In the genomic region with DNA sequence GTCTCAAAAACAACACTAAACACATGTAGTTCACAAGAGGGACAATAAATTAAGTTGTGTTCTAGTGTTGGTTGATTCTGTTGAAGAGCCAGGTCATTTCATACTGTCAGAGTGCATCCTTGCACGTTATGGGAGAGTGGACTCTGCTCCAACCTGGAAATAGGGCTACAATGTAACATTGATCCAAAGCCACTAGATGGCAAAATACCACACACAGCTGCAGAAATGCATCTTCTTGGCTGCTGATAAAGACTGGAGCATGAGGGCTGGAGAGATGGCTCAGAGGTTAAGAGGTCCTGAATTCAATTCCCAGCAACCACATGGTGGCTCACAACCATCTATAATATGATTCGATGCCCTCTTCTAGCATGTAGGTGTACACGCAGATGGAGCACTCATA, we compare ENCODE assay signal across 21 mouse cellular contexts. TPM values are rescaled to one million over a fixed set of nuclear protein-coding genes. Genes with fewer than 3 reads are reported as not detected.
DNase-seq lines count a peak whose midpoint lies in the region; ATAC-seq and TF ChIP-seq lines count a peak whose summit lies in the region.
"Had no signal": no experiment of that assay in that cellular context is flagged by ENCODE, and none has a peak within 500 bp of the region (broad histone marks: within the 10 kb centered on the region; RNA-seq: fewer than 3 reads in every experiment).

No protein-coding gene starts in this region.

- 78% methylated on average over 3 of the region's 3 CpGs for WGBS in heart, postnatal 0 days
- WGBS in lung, embryonic 14.5 days, result 81% methylated on average over 3 of the region's 3 CpGs

- H3K4me1 ChIP-seq in heart, postnatal 0 days (ENCODE audit: control insufficient read depth, insufficient read depth), result peaks cover 31% of the 10 kb centered on the region
- no peaks in the 10 kb centered on the region for H3K4me1 ChIP-seq in lung, embryonic 14.5 days (ENCODE audit: insufficient read depth)
- peaks cover 7% of the 10 kb centered on the region; the same call in 1 of the 2 replicates for H3K4me1 ChIP-seq in E14TG2a.4 (replicated peaks; ENCODE audit: low read depth, low read length)
- H3K4me1 ChIP-seq: liver, embryonic 15.5 days had no signal

- DNase-seq in heart, postnatal 0 days (ENCODE audit: low spot score), result no peak
- DNase-seq in heart, adult 11 months, result no peak
- DNase-seq in lung, embryonic 14.5 days, result peak; percentile 28
- DNase-seq in lung, postnatal 10 days, result no peak
- DNase-seq in brain, adult 2 months (ENCODE audit: low read depth, low spot score), result peak; percentile 31
- DNase-seq in layer of hippocampus, adult 9-10 months (ENCODE audit: low spot score), result no peak
- DNase-seq in layer of hippocampus, adult 8-10 months (ENCODE audit: low spot score in 2 of 2), result no peak
- DNase-seq: adrenal gland, postnatal 25 days; cerebellum, postnatal 36 days; gastrocnemius, postnatal 36 days; kidney, adult 11 months; layer of hippocampus, adult 9-11 months; left cerebral cortex, postnatal 4 days; right cerebral cortex, postnatal 14 days had no signal

- no peak for ATAC-seq in heart, postnatal 0 days (ENCODE audit: insufficient read depth, low read depth)
- no peak for ATAC-seq in lung, embryonic 14.5 days (ENCODE audit: insufficient read depth)
- ATAC-seq: forebrain, embryonic 16.5 days had no signal

- no peak overlapping the region for H3K4me2 ChIP-seq in heart, postnatal 0 days (ENCODE audit: low read depth, low read length)
- H3K4me2 ChIP-seq in lung, embryonic 14.5 days, result no peak overlapping the region
- H3K4me2 ChIP-seq: heart, embryonic 13.5 days; liver, embryonic 15.5 days had no signal

- H3K9me3 ChIP-seq in heart, postnatal 0 days (replicated peaks; ENCODE audit: control insufficient read depth, low read length), result 0 out of 2 replicates have a peak, but pooled peaks cover 4% of the 10 kb centered on the region
- H3K9me3 ChIP-seq in lung, embryonic 14.5 days (ENCODE audit: low read depth, low read length), result no peaks in the 10 kb centered on the region
- no peaks in the 10 kb centered on the region; the same call in 1 of the 2 replicates for H3K9me3 ChIP-seq in E14TG2a.4 (ENCODE audit: low read length)
- H3K9me3 ChIP-seq: heart, embryonic 13.5 days; liver, embryonic 15.5 days had no signal

- no peak overlapping the region for H3K9ac ChIP-seq in heart, postnatal 0 days (replicated peaks; ENCODE audit: low read depth, low read length)
- H3K9ac ChIP-seq in lung, embryonic 14.5 days, result no peak overlapping the region
- H3K9ac ChIP-seq: heart, embryonic 13.5 days; liver, embryonic 15.5 days had no signal

- peak; percentile 52 for TF ChIP-seq CTCF in heart, postnatal 0 days (IDR thresholded peaks at IDR 0.05; ENCODE audit: low read depth)
- TF ChIP-seq CTCF in lung, embryonic 14.5 days (IDR thresholded peaks at IDR 0.05; ENCODE audit: low read depth), result peak; percentile 48
- peak; percentile 2; the same call in 1 of the 2 replicates for TF ChIP-seq CTCF in E14TG2a.4 (conservative IDR thresholded peaks at IDR 0.05; ENCODE audit: low read length)

- TF ChIP-seq EP300 in heart, postnatal 0 days (IDR thresholded peaks at IDR 0.05; ENCODE audit: low read depth), result no peak

- no peak overlapping the region for H3K4me3 ChIP-seq in heart, postnatal 0 days (ENCODE audit: low read depth, low read length)
- H3K4me3 ChIP-seq in lung, embryonic 14.5 days (ENCODE audit: low read depth, low read length), result no peak overlapping the region
- no peak overlapping the region for H3K4me3 ChIP-seq in E14TG2a.4 (replicated peaks; ENCODE audit: low read length)
- H3K4me3 ChIP-seq: heart, embryonic 13.5 days; liver, embryonic 15.5 days; myocyte had no signal

- H3K27me3 ChIP-seq in heart, postnatal 0 days (ENCODE audit: control insufficient read depth, insufficient read depth, low read length), result no peaks in the 10 kb centered on the region
- H3K27me3 ChIP-seq in lung, embryonic 14.5 days (ENCODE audit: insufficient read depth, low read length), result no peaks in the 10 kb centered on the region
- no peaks in the 10 kb centered on the region for H3K27me3 ChIP-seq in E14TG2a.4 (ENCODE audit: insufficient read depth, low read length)
- H3K27me3 ChIP-seq: heart, embryonic 13.5 days; liver, embryonic 15.5 days had no signal

- no peak overlapping the region for H3K27ac ChIP-seq in heart, postnatal 0 days (ENCODE audit: low read depth)
- no peak overlapping the region for H3K27ac ChIP-seq in lung, embryonic 14.5 days (ENCODE audit: low read depth)
- H3K27ac ChIP-seq: heart, embryonic 13.5 days; liver, embryonic 15.5 days had no signal

- H3K36me3 ChIP-seq in heart, postnatal 0 days (replicated peaks; ENCODE audit: control insufficient read depth, insufficient read depth, low read length), result no peaks in the 10 kb centered on the region
- H3K36me3 ChIP-seq in lung, embryonic 14.5 days (ENCODE audit: insufficient read depth), result no peaks in the 10 kb centered on the region
- H3K36me3 ChIP-seq in E14TG2a.4 (ENCODE audit: insufficient read depth, low read length), result no peaks in the 10 kb centered on the region
- H3K36me3 ChIP-seq: heart, embryonic 13.5 days; liver, embryonic 15.5 days had no signal

RNA-seq across cellular contexts. Expression of gene Hopx, which starts 43.3 kb away (rescaled TPM):
- 510 and 558 TPM in 2 replicates for total RNA-seq in heart, postnatal 0 days (2014; rRNA removed; ENCODE audit: low replicate concordance)
- 41.0 and 42.6 TPM in 2 replicates for polyA plus RNA-seq in heart, postnatal 0 days (2015; fragmentation: Nextera tagmentation; extraction: Ambion mirVana)
- polyA plus RNA-seq in lung, embryonic 14.5 days (2014; fragmentation: Nextera tagmentation; extraction: Ambion mirVana), result 2.4 and 3.6 TPM in 2 replicates
- 10 to 100 TPM; 67.3 to 87.2 (median 72.1) TPM for total RNA-seq in layer of hippocampus, adult 8-10 months (2022)

RNA-seq across cellular contexts. Expression of gene Thegl, which starts 55.8 kb away (rescaled TPM):
- total RNA-seq in heart, postnatal 0 days (2014; rRNA removed; ENCODE audit: low replicate concordance), result not detected in 2 replicates
- polyA plus RNA-seq in heart, postnatal 0 days (2015; fragmentation: Nextera tagmentation; extraction: Ambion mirVana), result not detected in 2 replicates
- polyA plus RNA-seq in lung, embryonic 14.5 days (2014; fragmentation: Nextera tagmentation; extraction: Ambion mirVana), result 0.30 and 0.66 TPM in 2 replicates
- 1 to 10 TPM in 1 of 4 experiments, under 1 TPM in 3; 0.51 to 1.0 (median 0.79) TPM for total RNA-seq in layer of hippocampus, adult 8-10 months (2022)
- total RNA-seq: adrenal gland, postnatal 25 days; gastrocnemius, postnatal 36 days had no signal
- polyA plus RNA-seq: hindbrain, embryonic 11.5 days; myocyte; thymus, postnatal 0 days had no signal

Comparison
In these comparisons a context has a peak if more than half of its experiments do, and no peak if none do; other contexts are left out.
1. DNase-seq: peak in lung, embryonic 14.5 days (single experiment) and brain, adult 2 months (single experiment); none in heart, postnatal 0 days (single experiment), heart, adult 11 months (single experiment), lung, postnatal 10 days (single experiment), layer of hippocampus, adult 9-10 months (single experiment) and layer of hippocampus, adult 8-10 months (0 of 2).
2. CTCF ChIP-seq: peak in every context shown above with its lines; median percentile 52 in heart, postnatal 0 days; 48 in lung, embryonic 14.5 days; 2 in E14TG2a.4.